Mouse (Mus musculus) adrenal gland, postnatal 10 days (tissue): ENCODE data around the gene Coch. TPM values are rescaled to one million over a fixed set of nuclear protein-coding genes. Genes with fewer than 3 reads are reported as not detected.
"Not testable (repeated sequence)": the region's sequence is repeated elsewhere in the genome, so short reads cannot be mapped to it uniquely, and the experiment has no call there.

Source experiments
- DNase-seq: peaks from one replicate; pipeline ENCODE4 v3.0.0; 2021; ENCODE audit warnings: mixed read lengths
- long read RNA-seq, 2 experiments: library from polyadenylated mRNA; stranded (forward); transcript quantifications; one replicate each; pipeline ENCODE4 v2.0.0; 2021
- total RNA-seq, 2 experiments: library from RNA; stranded (reverse); gene quantifications; 2 replicates each; pipeline ENCODE4 v1.2.3; 2021

The Coch gene
- total RNA-seq = 1 to 10 TPM in 1 of 2 experiments, under 1 TPM in 1; 0.33 to 2.1 TPM
- long read RNA-seq, experiment 1 = 0 reads
- long read RNA-seq, experiment 2 = 0 reads

- DNase-seq = peak; percentile 28
Observed at GRCm38 (mm10) chr12:51593229-51594029, at the start of gene Coch. TSS of gene Coch (plus strand) at chr12:51593341.

GRCm38 (mm10) chr12:51543402-51543960 lies 49.7 kb upstream of the Coch start:
- DNase-seq = no peak

- no peak for DNase-seq
Observed at GRCm38 (mm10) chr12:51555041-51555440, 38.1 kb upstream of the Coch start.

GRCm38 (mm10) chr12:51561416-51561815 lies 31.7 kb upstream of the Coch start:
- no peak for DNase-seq

- DNase-seq = peak; percentile 8
Observed at GRCm38 (mm10) chr12:51567225-51567624, 25.9 kb upstream of the Coch start.

GRCm38 (mm10) chr12:51569472-51569871 lies 23.7 kb upstream of the Coch start:
- no peak for DNase-seq

- no peak for DNase-seq
Observed at GRCm38 (mm10) chr12:51569944-51570343, 23.2 kb upstream of the Coch start.

- no peak for DNase-seq
Observed at GRCm38 (mm10) chr12:51572651-51573050, 20.5 kb upstream of the Coch start.

GRCm38 (mm10) chr12:51577816-51578215 lies 15.3 kb upstream of the Coch start:
- not testable (repeated sequence) for DNase-seq

GRCm38 (mm10) chr12:51589263-51589662 lies 3.9 kb upstream of the Coch start:
- DNase-seq = no peak

GRCm38 (mm10) chr12:51591921-51592320 lies 1.2 kb upstream of the Coch start:
- no peak for DNase-seq

GRCm38 (mm10) chr12:51592888-51593228 lies 283 bp upstream of the Coch start:
- DNase-seq = no peak

GRCm38 (mm10) chr12:51594030-51594470 lies 909 bp downstream of the Coch start:
- DNase-seq = no peak

GRCm38 (mm10) chr12:51603306-51603705 lies 10.2 kb downstream of the Coch start:
- DNase-seq = no peak

GRCm38 (mm10) chr12:51606138-51606537 lies 13.0 kb downstream of the Coch start:
- no peak for DNase-seq

GRCm38 (mm10) chr12:51612361-51612760 lies 19.2 kb downstream of the Coch start:
- no peak for DNase-seq

- no peak for DNase-seq
Observed at GRCm38 (mm10) chr12:51620572-51620971, 27.4 kb downstream of the Coch start.

- no peak for DNase-seq
Observed at GRCm38 (mm10) chr12:51621161-51621560, 28.0 kb downstream of the Coch start.

GRCm38 (mm10) chr12:51622670-51623365 lies 29.7 kb downstream of the Coch start:
- no peak for DNase-seq

- no peak for DNase-seq
Observed at GRCm38 (mm10) chr12:51623366-51623694, 30.2 kb downstream of the Coch start.

GRCm38 (mm10) chr12:51633481-51633880 lies 40.3 kb downstream of the Coch start:
- DNase-seq = no peak

- DNase-seq = no peak
Observed at GRCm38 (mm10) chr12:51636260-51636659, 43.1 kb downstream of the Coch start.
